Mouse (Mus musculus): ENCODE measurements around the gene Atg4a-ps. TPM values are rescaled to one million over a fixed set of nuclear protein-coding genes. Genes with fewer than 3 reads are reported as not detected.

Atg4a-ps gene
- polyA plus RNA-seq, 1 experiment from 2014 or later, result 0.29 TPM

DNA sequence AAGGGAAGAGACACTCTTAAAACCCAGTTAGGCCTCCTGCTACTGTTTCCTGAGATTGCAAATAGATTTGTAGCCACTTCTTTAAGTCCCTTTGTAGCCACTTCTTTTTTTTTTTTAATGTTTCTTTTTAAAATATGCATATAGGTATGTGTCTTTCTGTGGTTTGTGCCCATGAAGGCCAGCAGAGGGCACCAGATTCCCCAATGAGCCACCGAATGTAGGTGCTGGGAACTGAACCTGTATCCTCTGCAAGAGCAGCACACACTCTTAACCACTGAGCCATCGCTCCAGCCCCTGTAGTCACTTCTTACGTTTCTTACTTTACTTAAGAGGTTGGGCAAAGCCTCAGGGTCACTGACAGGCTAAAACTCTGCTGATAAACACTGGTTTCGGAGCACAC lies 19.4 kb downstream of the Atg4a-ps start:
- H3K27ac ChIP-seq (replicated peaks; ENCODE audit: low read depth, low read length), result no peak overlapping the region
- H3K4me2 ChIP-seq (ENCODE audit: low read depth, low read length), result no peak overlapping the region
- DNase-seq (ENCODE audit: low spot score) (no peak), ATAC-seq (replicated peaks; ENCODE audit: insufficient number of reproducible peaks, low FRiP score, low TSS enrichment, low read depth) (no peak)
- no peak overlapping the region for H3K9ac ChIP-seq (replicated peaks; ENCODE audit: low read length)
- no peaks in the 10 kb centered on the region for H3K27me3 ChIP-seq (ENCODE audit: control insufficient read depth, insufficient read depth, low read length)
- H3K4me1 ChIP-seq (ENCODE audit: control insufficient read depth, insufficient read depth, low read length), result no peaks in the 10 kb centered on the region
- H3K4me3 ChIP-seq (ENCODE audit: low read depth, low read length), result no peak overlapping the region
- WGBS, result 91% methylated on average over 4 of the region's 4 CpGs
- H3K36me3 ChIP-seq (replicated peaks; ENCODE audit: control insufficient read depth, insufficient read depth, low read depth, low read length), result no peaks in the 10 kb centered on the region
- no peaks in the 10 kb centered on the region for H3K9me3 ChIP-seq (replicated peaks; ENCODE audit: control insufficient read depth, low read length)

DNA sequence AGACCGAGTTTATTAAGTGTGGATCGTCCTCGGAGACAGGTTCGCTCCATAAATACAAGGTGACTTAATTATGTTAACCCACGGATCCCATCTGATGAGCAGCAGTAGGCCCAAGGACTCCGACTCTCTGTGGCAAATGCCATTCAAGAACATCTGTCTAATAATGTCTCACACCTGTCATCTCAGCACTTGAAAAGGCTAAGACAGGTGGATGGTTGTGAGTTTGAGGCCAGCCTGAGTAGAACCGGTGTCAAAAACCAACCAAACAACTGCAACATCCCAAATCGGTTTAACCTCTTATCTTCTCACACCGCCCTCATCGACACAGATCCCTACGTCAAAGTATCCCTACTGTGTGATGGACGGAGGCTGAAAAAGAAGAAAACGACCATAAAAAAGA lies 20.7 kb downstream of the Atg4a-ps start:
- H3K36me3 ChIP-seq (replicated peaks; ENCODE audit: control insufficient read depth, insufficient read depth, low read depth, low read length), result no peaks in the 10 kb centered on the region
- H3K27ac ChIP-seq (replicated peaks; ENCODE audit: low read depth, low read length), result no peak overlapping the region
- H3K4me1 ChIP-seq (ENCODE audit: control insufficient read depth, insufficient read depth, low read length), result no peaks in the 10 kb centered on the region
- DNase-seq (ENCODE audit: low spot score) (no peak), ATAC-seq (replicated peaks; ENCODE audit: insufficient number of reproducible peaks, low FRiP score, low TSS enrichment, low read depth) (no peak)
- no peaks in the 10 kb centered on the region for H3K9me3 ChIP-seq (replicated peaks; ENCODE audit: control insufficient read depth, low read length)
- 88% methylated on average over 13 of the region's 13 CpGs for WGBS
- H3K4me3 ChIP-seq (ENCODE audit: low read depth, low read length), result no peak overlapping the region
- H3K27me3 ChIP-seq (ENCODE audit: control insufficient read depth, insufficient read depth, low read length), result no peaks in the 10 kb centered on the region
- no peak overlapping the region for H3K4me2 ChIP-seq (ENCODE audit: low read depth, low read length)
- H3K9ac ChIP-seq (replicated peaks; ENCODE audit: low read length), result no peak overlapping the region

DNA sequence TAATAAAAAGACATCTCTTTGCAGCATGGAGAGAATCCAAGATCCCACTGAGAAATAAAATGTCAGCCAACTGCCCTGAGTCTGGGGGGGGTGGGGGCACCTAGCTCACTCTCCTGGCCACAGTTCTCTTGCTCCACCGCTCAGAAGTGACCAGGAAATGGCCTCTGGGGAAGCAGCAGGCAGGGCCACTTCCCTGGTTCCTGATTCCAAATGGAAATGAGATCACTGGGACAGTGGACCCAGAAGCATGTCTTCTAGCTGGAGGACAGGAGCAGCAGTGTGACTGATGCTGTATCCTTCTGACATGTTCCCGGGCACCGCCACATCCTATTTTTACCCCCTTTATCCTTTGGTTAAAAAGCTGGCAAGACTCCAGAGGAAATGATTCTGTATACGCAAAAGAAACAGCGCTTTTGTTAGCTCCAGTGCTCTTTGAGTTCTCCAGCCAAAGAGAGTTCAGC lies 21.2 kb downstream of the Atg4a-ps start:
- H3K4me2 ChIP-seq (ENCODE audit: low read depth, low read length), result no peak overlapping the region
- H3K9me3 ChIP-seq (replicated peaks; ENCODE audit: control insufficient read depth, low read length), result no peaks in the 10 kb centered on the region
- H3K4me1 ChIP-seq (ENCODE audit: control insufficient read depth, insufficient read depth, low read length), result no peaks in the 10 kb centered on the region
- ATAC-seq (replicated peaks; ENCODE audit: insufficient number of reproducible peaks, low FRiP score, low TSS enrichment, low read depth) (no peak), DNase-seq (ENCODE audit: low spot score) (no peak)
- H3K27ac ChIP-seq (replicated peaks; ENCODE audit: low read depth, low read length), result no peak overlapping the region
- H3K36me3 ChIP-seq (replicated peaks; ENCODE audit: control insufficient read depth, insufficient read depth, low read depth, low read length), result no peaks in the 10 kb centered on the region
- 74% methylated on average over 5 of the region's 5 CpGs for WGBS
- no peak overlapping the region for H3K4me3 ChIP-seq (ENCODE audit: low read depth, low read length)
- H3K27me3 ChIP-seq (ENCODE audit: control insufficient read depth, insufficient read depth, low read length), result no peaks in the 10 kb centered on the region
- H3K9ac ChIP-seq (replicated peaks; ENCODE audit: low read length), result no peak overlapping the region

DNA sequence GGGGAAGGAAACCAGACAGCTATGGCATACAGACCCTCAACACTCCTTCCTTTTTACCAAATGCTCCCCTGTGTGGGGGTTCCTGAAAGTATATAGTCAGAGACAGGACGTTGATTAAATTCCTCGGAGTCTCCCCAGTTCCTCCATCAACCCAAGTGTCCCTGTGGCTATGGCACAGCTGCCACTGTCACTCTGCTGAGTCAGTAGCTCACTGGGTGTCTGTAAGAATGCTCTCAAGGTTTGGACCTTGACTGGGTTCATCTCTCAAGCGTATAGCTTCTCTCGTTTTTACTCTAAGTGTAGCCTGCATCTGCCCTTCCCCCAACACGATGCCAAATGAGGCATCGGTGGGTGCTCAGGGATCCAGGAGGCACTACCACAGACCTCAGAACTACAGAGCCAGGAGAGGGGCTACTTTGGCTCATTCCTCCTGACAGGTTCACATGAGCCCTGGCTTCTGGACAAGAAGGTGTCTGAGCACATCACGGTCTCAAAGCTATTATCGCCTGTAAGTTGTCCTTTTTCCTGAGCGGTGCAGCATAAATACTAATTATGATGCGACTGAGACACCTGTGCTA lies 21.9 kb downstream of the Atg4a-ps start:
- H3K9ac ChIP-seq (replicated peaks; ENCODE audit: low read length), result no peak overlapping the region
- DNase-seq (ENCODE audit: low spot score) (no peak), ATAC-seq (replicated peaks; ENCODE audit: insufficient number of reproducible peaks, low FRiP score, low TSS enrichment, low read depth) (no peak)
- H3K9me3 ChIP-seq (replicated peaks; ENCODE audit: control insufficient read depth, low read length), result no peaks in the 10 kb centered on the region
- H3K27me3 ChIP-seq (ENCODE audit: control insufficient read depth, insufficient read depth, low read length), result no peaks in the 10 kb centered on the region
- H3K27ac ChIP-seq (replicated peaks; ENCODE audit: low read depth, low read length), result no peak overlapping the region
- no peaks in the 10 kb centered on the region for H3K4me1 ChIP-seq (ENCODE audit: control insufficient read depth, insufficient read depth, low read length)
- no peaks in the 10 kb centered on the region for H3K36me3 ChIP-seq (replicated peaks; ENCODE audit: control insufficient read depth, insufficient read depth, low read depth, low read length)
- 90% methylated on average over 10 of the region's 10 CpGs for WGBS
- H3K4me3 ChIP-seq (ENCODE audit: low read depth, low read length), result no peak overlapping the region
- no peak overlapping the region for H3K4me2 ChIP-seq (ENCODE audit: low read depth, low read length)

DNA sequence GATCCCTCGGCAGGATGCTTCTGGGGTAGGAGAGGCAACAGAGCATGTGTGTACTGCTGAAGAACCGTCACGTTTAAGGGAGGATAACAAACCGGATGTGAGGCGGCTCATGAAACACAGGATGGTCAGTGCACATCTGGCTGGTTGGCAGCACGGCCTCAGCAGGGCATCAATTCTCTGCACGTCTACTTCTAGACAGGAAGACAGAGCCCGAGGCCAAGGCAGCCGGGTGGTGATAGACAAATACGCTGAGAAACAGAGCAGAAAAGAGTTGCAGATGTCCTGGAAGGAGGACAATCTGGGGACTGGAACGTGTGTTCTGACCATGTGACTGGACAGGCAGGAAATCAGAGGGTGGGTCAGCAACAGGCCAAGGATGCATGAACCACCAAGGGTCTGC lies 25.8 kb downstream of the Atg4a-ps start:
- Histone ChIP-seq H3K9ac (replicated peaks; ENCODE audit: low read length) (no peak overlapping the region), H3K9me3 (replicated peaks; ENCODE audit: control insufficient read depth, low read length) (no peaks in the 10 kb centered on the region), H3K4me1 (ENCODE audit: control insufficient read depth, insufficient read depth, low read length) (no peaks in the 10 kb centered on the region), H3K4me2 (ENCODE audit: low read depth, low read length) (no peak overlapping the region), H3K27ac (replicated peaks; ENCODE audit: low read depth, low read length) (no peak overlapping the region), H3K27me3 (ENCODE audit: control insufficient read depth, insufficient read depth, low read length) (no peaks in the 10 kb centered on the region), H3K4me3 (ENCODE audit: low read depth, low read length) (no peak overlapping the region), H3K36me3 (replicated peaks; ENCODE audit: control insufficient read depth, insufficient read depth, low read depth, low read length) (no peaks in the 10 kb centered on the region)
- 63% methylated on average over 11 of the region's 11 CpGs for WGBS
- no peak for DNase-seq (ENCODE audit: low spot score)
- no peak for ATAC-seq (replicated peaks; ENCODE audit: insufficient number of reproducible peaks, low FRiP score, low TSS enrichment, low read depth)

DNA sequence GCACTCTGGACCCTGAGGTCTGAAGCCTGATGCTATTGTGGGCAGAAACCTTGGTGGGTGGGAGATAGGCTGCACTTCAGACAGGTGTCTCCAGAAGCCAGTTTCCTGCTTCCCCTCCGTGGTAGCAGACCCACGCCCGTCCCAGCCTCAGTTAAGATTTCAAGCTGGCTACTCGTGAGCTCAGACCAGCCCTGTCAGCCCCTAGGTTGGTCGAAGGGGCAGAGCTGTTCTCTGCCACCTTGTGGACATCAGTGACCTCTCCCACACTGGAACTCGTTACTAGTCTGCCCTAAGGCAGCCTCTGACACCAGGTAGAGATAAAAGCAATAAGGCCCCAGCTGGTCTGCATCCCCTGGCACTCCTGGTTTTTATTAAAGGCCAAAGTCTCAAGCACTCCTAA lies 28.9 kb downstream of the Atg4a-ps start:
- Histone ChIP-seq H3K4me3 (ENCODE audit: low read depth, low read length) (no peak overlapping the region), H3K27me3 (ENCODE audit: control insufficient read depth, insufficient read depth, low read length) (no peaks in the 10 kb centered on the region), H3K9me3 (replicated peaks; ENCODE audit: control insufficient read depth, low read length) (no peaks in the 10 kb centered on the region), H3K4me1 (ENCODE audit: control insufficient read depth, insufficient read depth, low read length) (no peaks in the 10 kb centered on the region), H3K27ac (replicated peaks; ENCODE audit: low read depth, low read length) (no peak overlapping the region), H3K4me2 (ENCODE audit: low read depth, low read length) (no peak overlapping the region), H3K9ac (replicated peaks; ENCODE audit: low read length) (no peak overlapping the region), H3K36me3 (replicated peaks; ENCODE audit: control insufficient read depth, insufficient read depth, low read depth, low read length) (no peaks in the 10 kb centered on the region)
- 0 out of 2 replicates have a peak, but pooled peaks have one; percentile 44 for ATAC-seq (replicated peaks; ENCODE audit: insufficient number of reproducible peaks, low FRiP score, low TSS enrichment, low read depth)
- peak; percentile 35 for DNase-seq (ENCODE audit: low spot score)
- 21% methylated on average over 6 of the region's 6 CpGs for WGBS

DNA sequence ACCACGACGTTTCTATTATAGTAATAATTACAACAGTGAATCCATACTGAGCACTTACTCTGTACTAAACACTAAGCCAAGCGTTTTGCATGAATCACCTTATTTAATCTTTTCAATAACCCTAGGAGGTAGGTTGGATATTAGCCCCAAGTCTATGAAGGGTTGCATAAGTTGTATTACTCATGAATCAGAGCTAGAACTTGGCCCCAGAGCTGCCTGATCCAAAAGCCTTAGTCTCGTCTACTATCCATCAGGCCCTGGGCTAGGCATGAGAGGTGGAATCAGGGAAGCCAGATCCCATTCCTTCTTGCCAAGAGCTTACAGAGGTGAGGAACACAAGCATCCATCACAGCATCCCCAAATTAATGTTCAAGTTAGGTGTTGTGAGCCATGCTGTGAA lies 30.2 kb downstream of the Atg4a-ps start:
- no peak overlapping the region for H3K4me2 ChIP-seq (ENCODE audit: low read depth, low read length)
- H3K9me3 ChIP-seq (replicated peaks; ENCODE audit: control insufficient read depth, low read length), result no peaks in the 10 kb centered on the region
- H3K27ac ChIP-seq (replicated peaks; ENCODE audit: low read depth, low read length), result no peak overlapping the region
- 82% methylated on average over 4 of the region's 4 CpGs for WGBS
- no peaks in the 10 kb centered on the region for H3K36me3 ChIP-seq (replicated peaks; ENCODE audit: control insufficient read depth, insufficient read depth, low read depth, low read length)
- H3K27me3 ChIP-seq (ENCODE audit: control insufficient read depth, insufficient read depth, low read length), result no peaks in the 10 kb centered on the region
- H3K9ac ChIP-seq (replicated peaks; ENCODE audit: low read length), result no peak overlapping the region
- no peaks in the 10 kb centered on the region for H3K4me1 ChIP-seq (ENCODE audit: control insufficient read depth, insufficient read depth, low read length)
- DNase-seq (ENCODE audit: low spot score), result no peak
- no peak for ATAC-seq (replicated peaks; ENCODE audit: insufficient number of reproducible peaks, low FRiP score, low TSS enrichment, low read depth)
- no peak overlapping the region for H3K4me3 ChIP-seq (ENCODE audit: low read depth, low read length)

DNA sequence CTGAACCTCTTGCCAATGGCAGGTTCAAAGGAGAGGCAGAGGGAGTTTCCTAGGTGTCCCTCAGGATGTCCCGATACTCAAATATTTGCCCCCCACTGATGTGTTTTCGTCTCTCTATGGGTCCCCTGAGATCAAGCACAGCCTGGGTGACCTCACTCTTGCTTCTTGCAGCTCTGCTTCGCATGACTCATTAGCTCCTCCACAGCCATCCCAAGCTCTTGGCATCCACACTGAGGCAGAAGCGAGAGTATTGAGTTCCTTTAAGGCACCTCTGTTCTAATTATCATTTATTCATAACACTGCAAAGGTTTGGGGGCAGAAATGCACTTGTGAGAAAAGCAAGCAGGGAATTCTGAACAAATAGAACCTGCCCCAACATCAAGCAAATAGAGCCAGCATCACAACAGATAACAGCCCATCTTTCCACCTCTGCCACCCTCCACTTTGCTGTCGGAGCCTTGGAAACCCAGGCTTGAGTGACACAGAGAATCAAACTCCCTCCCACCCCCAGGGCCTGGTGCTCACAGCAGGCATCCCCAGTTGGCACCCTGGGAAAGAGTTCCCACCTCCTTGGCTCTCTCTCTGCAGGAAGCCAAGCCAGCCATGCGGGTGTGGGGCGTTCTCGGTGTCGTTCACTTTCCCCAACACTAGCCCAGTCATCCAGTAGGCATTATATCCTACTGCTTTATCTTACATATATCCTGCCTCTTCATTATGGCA lies 33.1 kb downstream of the Atg4a-ps start:
- Histone ChIP-seq H3K9me3 (replicated peaks; ENCODE audit: control insufficient read depth, low read length) (no peaks in the 10 kb centered on the region), H3K27me3 (ENCODE audit: control insufficient read depth, insufficient read depth, low read length) (no peaks in the 10 kb centered on the region), H3K9ac (replicated peaks; ENCODE audit: low read length) (no peak overlapping the region), H3K4me2 (ENCODE audit: low read depth, low read length) (no peak overlapping the region), H3K27ac (replicated peaks; ENCODE audit: low read depth, low read length) (no peak overlapping the region), H3K4me3 (ENCODE audit: low read depth, low read length) (no peak overlapping the region), H3K36me3 (replicated peaks; ENCODE audit: control insufficient read depth, insufficient read depth, low read depth, low read length) (no peaks in the 10 kb centered on the region), H3K4me1 (ENCODE audit: control insufficient read depth, insufficient read depth, low read length) (no peaks in the 10 kb centered on the region)
- DNase-seq (ENCODE audit: low spot score) (no peak), ATAC-seq (replicated peaks; ENCODE audit: insufficient number of reproducible peaks, low FRiP score, low TSS enrichment, low read depth) (no peak)
- 78% methylated on average over 9 of the region's 9 CpGs for WGBS

All from embryonic facial prominence, embryonic 11.5 days (tissue).